Mouse (Mus musculus): Measurements from ENCODE around the gene Tm9sf3. TPM values are rescaled to one million over a fixed set of nuclear protein-coding genes. Genes with fewer than 3 reads are reported as not detected.
A peak's percentile ranks its signal among the peaks of the same experiment; 100 is the strongest.

Tm9sf3 gene
- polyA plus RNA-seq, 1 experiment from 2014 or later: 81.3 TPM

DNA sequence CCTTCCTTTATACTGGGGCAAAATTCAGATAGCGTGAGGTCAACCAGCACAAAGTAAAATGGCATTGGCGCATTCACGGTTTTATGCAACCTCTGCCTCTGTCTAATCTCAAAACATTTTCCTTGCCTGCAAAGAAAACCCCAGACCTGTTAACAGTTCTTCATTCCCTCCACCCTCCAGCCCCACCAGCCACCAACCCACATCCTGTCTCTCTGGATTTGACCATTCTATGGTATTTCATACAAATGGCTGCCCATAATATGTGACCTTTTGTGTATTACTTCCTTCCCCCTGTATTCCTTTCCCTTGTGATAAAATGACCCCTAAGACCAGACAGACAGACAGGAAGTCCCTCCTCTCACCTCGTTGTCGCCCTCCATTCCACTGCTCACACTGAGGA, 18.9 kb upstream of the Tm9sf3 start:
- Histone ChIP-seq H3K27ac (no peak overlapping the region), H3K27me3 (no peaks in the 10 kb centered on the region), H3K4me2 (no peak overlapping the region), H3K4me1 (0 out of 2 replicates have a peak, but pooled peaks cover 3% of the 10 kb centered on the region), H3K9ac (no peak overlapping the region), H3K4me3 (no peak overlapping the region), H3K36me3 (ENCODE audit: poor library complexity, severe bottlenecking) (no peaks in the 10 kb centered on the region), H3K9me3 (replicated peaks) (no peaks in the 10 kb centered on the region)
- 84% methylated on average over 5 of the region's 5 CpGs for WGBS
- no peak for ATAC-seq

- WGBS: 90% methylated on average over 4 of the region's 4 CpGs
- H3K9ac ChIP-seq: no peak overlapping the region
- ATAC-seq: no peak
- H3K4me3 ChIP-seq: no peak overlapping the region
- H3K36me3 ChIP-seq (ENCODE audit: poor library complexity, severe bottlenecking): no peaks in the 10 kb centered on the region
- no peaks in the 10 kb centered on the region for H3K9me3 ChIP-seq (replicated peaks)
- H3K4me1 ChIP-seq: 0 out of 2 replicates have a peak, but pooled peaks cover 3% of the 10 kb centered on the region
- H3K4me2 ChIP-seq: no peak overlapping the region
- H3K27me3 ChIP-seq: no peaks in the 10 kb centered on the region
- H3K27ac ChIP-seq: no peak overlapping the region
These were observed 18.4 kb upstream of the Tm9sf3 start for GRCm38 (mm10) chr19:41282216-41282615.

GRCm38 (mm10) chr19:41279724-41280244, 16.0 kb upstream of the Tm9sf3 start:
- Histone ChIP-seq H3K9ac (no peak overlapping the region), H3K4me2 (no peak overlapping the region), H3K27ac (no peak overlapping the region), H3K9me3 (replicated peaks) (no peaks in the 10 kb centered on the region), H3K36me3 (ENCODE audit: poor library complexity, severe bottlenecking) (no peaks in the 10 kb centered on the region), H3K4me1 (0 out of 2 replicates have a peak, but pooled peaks cover 3% of the 10 kb centered on the region), H3K4me3 (no peak overlapping the region), H3K27me3 (no peaks in the 10 kb centered on the region)
- 60% methylated on average over 8 of the region's 8 CpGs for WGBS
- no peak for ATAC-seq

GRCm38 (mm10) chr19:41278606-41279005, 14.8 kb upstream of the Tm9sf3 start:
- no peaks in the 10 kb centered on the region for H3K9me3 ChIP-seq (replicated peaks)
- no peak overlapping the region for H3K4me3 ChIP-seq
- H3K4me1 ChIP-seq: 0 out of 2 replicates have a peak, but pooled peaks cover 3% of the 10 kb centered on the region
- no peak overlapping the region for H3K4me2 ChIP-seq
- no peak overlapping the region for H3K9ac ChIP-seq
- no peaks in the 10 kb centered on the region for H3K27me3 ChIP-seq
- H3K27ac ChIP-seq: no peak overlapping the region
- no peak for ATAC-seq
- H3K36me3 ChIP-seq (ENCODE audit: poor library complexity, severe bottlenecking): no peaks in the 10 kb centered on the region
- 89% methylated on average over 7 of the region's 7 CpGs for WGBS

GRCm38 (mm10) chr19:41275588-41275987, 11.8 kb upstream of the Tm9sf3 start:
- no peak overlapping the region for H3K4me3 ChIP-seq
- no peaks in the 10 kb centered on the region for H3K4me1 ChIP-seq
- no peak overlapping the region for H3K9ac ChIP-seq
- ATAC-seq: no peak
- H3K4me2 ChIP-seq: no peak overlapping the region
- H3K36me3 ChIP-seq (ENCODE audit: poor library complexity, severe bottlenecking): no peaks in the 10 kb centered on the region
- H3K27me3 ChIP-seq: no peaks in the 10 kb centered on the region
- no peak overlapping the region for H3K27ac ChIP-seq
- 61% methylated on average over 3 of the region's 3 CpGs for WGBS
- H3K9me3 ChIP-seq (replicated peaks): no peaks in the 10 kb centered on the region

- H3K27ac ChIP-seq: no peak overlapping the region
- no peaks in the 10 kb centered on the region for H3K9me3 ChIP-seq (replicated peaks)
- H3K9ac ChIP-seq: no peak overlapping the region
- H3K36me3 ChIP-seq (ENCODE audit: poor library complexity, severe bottlenecking): no peaks in the 10 kb centered on the region
- no peak for ATAC-seq
- H3K4me3 ChIP-seq: no peak overlapping the region
- H3K4me2 ChIP-seq: no peak overlapping the region
- H3K4me1 ChIP-seq: peaks cover 4% of the 10 kb centered on the region; the same call in 1 of the 2 replicates
- no peaks in the 10 kb centered on the region for H3K27me3 ChIP-seq
- 72% methylated on average over 7 of the region's 7 CpGs for WGBS
These were observed 7.1 kb upstream of the Tm9sf3 start for GRCm38 (mm10) chr19:41270906-41271305.

GRCm38 (mm10) chr19:41270151-41270727, 6.4 kb upstream of the Tm9sf3 start:
- 57% methylated on average over 9 of the region's 9 CpGs for WGBS
- Histone ChIP-seq H3K27ac (no peak overlapping the region), H3K9ac (no peak overlapping the region), H3K9me3 (replicated peaks) (no peaks in the 10 kb centered on the region), H3K4me1 (peaks cover 4% of the 10 kb centered on the region; the same call in 1 of the 2 replicates), H3K36me3 (ENCODE audit: poor library complexity, severe bottlenecking) (no peaks in the 10 kb centered on the region), H3K4me2 (no peak overlapping the region), H3K27me3 (no peaks in the 10 kb centered on the region), H3K4me3 (no peak overlapping the region)
- ATAC-seq: no peak

- ATAC-seq: no peak
- Histone ChIP-seq H3K4me1 (peaks cover 25% of the 10 kb centered on the region), H3K27ac (no peak overlapping the region), H3K9ac (no peak overlapping the region), H3K27me3 (no peaks in the 10 kb centered on the region), H3K4me2 (no peak overlapping the region), H3K36me3 (ENCODE audit: poor library complexity, severe bottlenecking) (no peaks in the 10 kb centered on the region), H3K4me3 (no peak overlapping the region), H3K9me3 (replicated peaks) (no peaks in the 10 kb centered on the region)
- 71% methylated on average over 8 of the region's 8 CpGs for WGBS
These were observed 2.6 kb upstream of the Tm9sf3 start for GRCm38 (mm10) chr19:41266251-41266901.

DNA sequence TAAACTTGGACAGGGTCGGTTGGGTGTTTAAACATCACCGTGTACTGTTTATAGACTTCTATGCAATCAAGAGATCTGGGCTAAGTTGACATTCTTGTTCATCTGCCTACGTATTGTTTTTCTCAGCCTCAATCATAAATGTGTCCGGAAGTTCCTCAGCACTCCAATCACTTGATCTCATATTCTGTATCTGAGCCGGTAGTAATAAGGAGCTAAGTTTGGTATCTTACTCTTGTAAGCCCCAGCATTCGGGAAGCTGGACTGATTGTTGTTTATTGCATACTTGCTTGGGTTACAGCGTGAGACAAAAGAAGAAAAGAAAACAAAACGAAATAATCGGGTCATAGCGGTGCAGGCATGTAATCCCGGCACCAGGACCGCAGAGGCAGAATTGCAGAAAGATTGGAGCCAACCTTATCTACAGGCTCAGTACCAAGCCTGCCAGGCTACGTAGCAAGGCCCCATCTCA, 568 bp upstream of the Tm9sf3 start:
- ATAC-seq: no peak

GRCm38 (mm10) chr19:41262712-41263629, 826 bp downstream of the Tm9sf3 start:
- H3K4me3 ChIP-seq: peak overlapping the region; percentile 94
- peaks cover 32% of the 10 kb centered on the region for H3K4me1 ChIP-seq
- peak overlapping the region; percentile 77 for H3K4me2 ChIP-seq
- H3K9me3 ChIP-seq (replicated peaks): no peaks in the 10 kb centered on the region
- H3K36me3 ChIP-seq (ENCODE audit: poor library complexity, severe bottlenecking): no peaks in the 10 kb centered on the region
- no peaks in the 10 kb centered on the region for H3K27me3 ChIP-seq
- H3K9ac ChIP-seq: peak overlapping the region; percentile 95
- 4% methylated on average over 51 of the region's 51 CpGs for WGBS
- H3K27ac ChIP-seq: peak overlapping the region; percentile 96
- ATAC-seq: peak; percentile 88

More for the DNA sequence above, 568 bp upstream of the Tm9sf3 start:
- Histone ChIP-seq H3K9ac (peak overlapping the region; percentile 95), H3K4me2 (peak overlapping the region; percentile 77), H3K4me1 (peaks cover 32% of the 10 kb centered on the region), H3K4me3 (peak overlapping the region; percentile 94), H3K27ac (peak overlapping the region; percentile 96), H3K36me3 (ENCODE audit: poor library complexity, severe bottlenecking) (no peaks in the 10 kb centered on the region), H3K9me3 (replicated peaks) (no peaks in the 10 kb centered on the region), H3K27me3 (no peaks in the 10 kb centered on the region)
- WGBS: 31% methylated on average over 13 of the region's 13 CpGs

DNA sequence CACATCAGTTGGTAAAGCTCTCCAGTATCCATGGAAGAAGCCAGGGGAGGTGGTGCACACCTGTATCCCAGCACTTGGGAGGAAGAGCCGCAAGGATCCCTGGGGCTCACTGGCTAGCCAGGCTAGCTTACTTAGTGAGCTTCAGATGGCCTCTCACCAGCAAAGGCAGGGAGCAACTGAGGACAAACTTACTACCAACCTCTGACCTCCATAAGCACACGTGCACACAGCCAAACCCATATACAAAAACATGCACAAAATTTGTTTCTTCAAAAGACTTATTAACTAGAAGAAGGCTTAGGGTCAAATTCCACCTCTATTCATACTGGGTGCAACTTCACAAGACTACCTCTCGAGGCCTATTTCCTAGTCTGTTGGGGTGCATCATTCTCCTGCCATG, 3.1 kb downstream of the Tm9sf3 start:
- H3K4me1 ChIP-seq: peaks cover 32% of the 10 kb centered on the region
- H3K36me3 ChIP-seq (ENCODE audit: poor library complexity, severe bottlenecking): no peaks in the 10 kb centered on the region
- H3K9me3 ChIP-seq (replicated peaks): no peaks in the 10 kb centered on the region
- no peak overlapping the region for H3K4me2 ChIP-seq
- WGBS: 89% methylated on average over 3 of the region's 3 CpGs
- H3K27ac ChIP-seq: no peak overlapping the region
- H3K27me3 ChIP-seq: no peaks in the 10 kb centered on the region
- no peak for ATAC-seq
- H3K9ac ChIP-seq: no peak overlapping the region
- no peak overlapping the region for H3K4me3 ChIP-seq

DNA sequence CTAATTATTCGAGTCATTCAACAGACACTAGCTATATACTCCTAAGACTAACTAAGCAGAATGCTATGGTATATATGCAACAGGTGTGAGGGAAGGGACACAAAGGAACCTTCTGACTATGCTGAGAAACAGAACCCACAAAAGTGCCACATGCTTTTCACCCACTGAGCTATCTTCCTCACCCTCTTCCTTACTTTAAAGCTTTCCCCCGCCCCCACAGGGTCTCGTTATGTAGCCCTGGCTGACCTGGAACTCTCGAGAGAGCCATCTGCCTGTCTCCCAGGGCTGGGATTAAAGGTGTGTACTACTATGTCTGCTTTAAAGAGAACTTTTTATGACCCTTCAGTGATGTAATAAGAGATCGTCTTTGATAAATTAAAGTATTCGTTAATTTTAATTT, 4.5 kb downstream of the Tm9sf3 start:
- H3K9me3 ChIP-seq (replicated peaks): no peaks in the 10 kb centered on the region
- no peak overlapping the region for H3K27ac ChIP-seq
- H3K4me1 ChIP-seq: peaks cover 24% of the 10 kb centered on the region
- 73% methylated on average over 6 of the region's 6 CpGs for WGBS
- H3K9ac ChIP-seq: no peak overlapping the region
- no peaks in the 10 kb centered on the region for H3K27me3 ChIP-seq
- ATAC-seq: no peak
- no peak overlapping the region for H3K4me2 ChIP-seq
- H3K4me3 ChIP-seq: no peak overlapping the region
- 0 out of 2 replicates have a peak, but pooled peaks cover 2% of the 10 kb centered on the region for H3K36me3 ChIP-seq (ENCODE audit: poor library complexity, severe bottlenecking)
